Mouse (Mus musculus): ENCODE measurements around the gene a.
"Not testable (repeated sequence)": the region's sequence is repeated elsewhere in the genome, so short reads cannot be mapped to it uniquely, and the experiment has no call there.

The a gene

GRCm38 (mm10) chr2:155005491-155005890, 214.3 kb downstream of the a start:
- no peak for DNase-seq

GRCm38 (mm10) chr2:155011086-155011656, 220.0 kb downstream of the a start:
- no peak for DNase-seq

- DNase-seq: no peak
These were observed 221.8 kb downstream of the a start for GRCm38 (mm10) chr2:155012991-155013390.

- not testable (repeated sequence) for DNase-seq
These were observed 225.5 kb downstream of the a start for GRCm38 (mm10) chr2:155016751-155017150.

GRCm38 (mm10) chr2:155018251-155018755, 227.1 kb downstream of the a start, which contains the start of gene Gm14226:
Gene Gm14226, plus strand, starts transcription at chr2:155018266.
- DNase-seq: not testable (repeated sequence)

GRCm38 (mm10) chr2:155018762-155019641, 227.8 kb downstream of the a start:
- DNase-seq: peak; percentile 33 to 46

GRCm38 (mm10) chr2:155019673-155020072, 228.5 kb downstream of the a start:
- DNase-seq: peak; percentile 81 to 95

- not testable (repeated sequence) for DNase-seq
These were observed 229.1 kb downstream of the a start for GRCm38 (mm10) chr2:155020247-155020826.

- no peak for DNase-seq
These were observed 239.6 kb downstream of the a start for GRCm38 (mm10) chr2:155030831-155031230.

- DNase-seq: no peak
These were observed 241.9 kb downstream of the a start for GRCm38 (mm10) chr2:155032938-155033710.

- no peak for DNase-seq
These were observed 248.8 kb downstream of the a start for GRCm38 (mm10) chr2:155039956-155040355.

GRCm38 (mm10) chr2:155044542-155044941, 253.3 kb downstream of the a start:
- no peak for DNase-seq

- no peak for DNase-seq
These were observed 253.9 kb downstream of the a start for GRCm38 (mm10) chr2:155045075-155045474.

GRCm38 (mm10) chr2:155046803-155047202, 255.6 kb downstream of the a start:
- no peak for DNase-seq

GRCm38 (mm10) chr2:155047452-155048178, 256.4 kb downstream of the a start:
- no peak for DNase-seq

GRCm38 (mm10) chr2:155050108-155050503, 258.9 kb downstream of the a start:
- no peak for DNase-seq

- peak; percentile 90 to 94 for DNase-seq
These were observed 259.5 kb downstream of the a start for GRCm38 (mm10) chr2:155050504-155051236.

- no peak for DNase-seq
These were observed 260.6 kb downstream of the a start for GRCm38 (mm10) chr2:155051622-155052351.

- no peak for DNase-seq
These were observed 261.5 kb downstream of the a start for GRCm38 (mm10) chr2:155052681-155053080.

GRCm38 (mm10) chr2:155053512-155053911, 262.3 kb downstream of the a start:
- DNase-seq: not testable (repeated sequence)

GRCm38 (mm10) chr2:155054672-155055071, 263.5 kb downstream of the a start:
- no peak for DNase-seq

Measured in kidney, adult 8-10 months (tissue).